Mouse (Mus musculus): ENCODE data around the gene Gm6812.
"Not testable (repeated sequence)": the region's sequence is repeated elsewhere in the genome, so short reads cannot be mapped to it uniquely, and the experiment has no call there.

The Gm6812 gene

GRCm38 (mm10) chrX:68892953-68893352 lies at the start of gene Gm6812:
Gene Gm6812 (minus strand): TSS chrX:68893053.
- not testable (repeated sequence) for DNase-seq (ENCODE audit: low read depth in 2 of 2, low spot score in 2 of 2)

GRCm38 (mm10) chrX:68865145-68865544 lies 27.7 kb downstream of the Gm6812 start:
- DNase-seq (ENCODE audit: low read depth in 2 of 2, low spot score in 2 of 2): no peak
